Mouse (Mus musculus) hematopoietic stem cell, adult 5-6 weeks (primary cell): Measurements from ENCODE around the gene Colca2. TPM values are rescaled to one million over a fixed set of nuclear protein-coding genes. Genes with fewer than 3 reads are reported as not detected.
A peak's percentile ranks its signal among the peaks of the same experiment; 100 is the strongest.

Experiments used
- ATAC-seq, 2 experiments: fragments of 125-278 bp in 1 of 2; replicated peaks in 1 of 2; 2 replicates each; pipeline ENCODE4 v1.8.0; 2016 to 2017; ENCODE audit warnings: inconsistent platforms in 2 of 2, mild to moderate bottlenecking in 2 of 2, moderate number of reproducible peaks in 2 of 2, low read depth in 1 of 2, moderate TSS enrichment in 1 of 2; ENCODE audit not compliant: low FRiP score in 2 of 2, poor library complexity in 2 of 2, severe bottlenecking in 2 of 2, insufficient read depth in 1 of 2, low TSS enrichment in 1 of 2
- total RNA-seq: library from RNA; stranded (forward); fragments of 172-1452, 232-1000 nt; gene quantifications from 2 replicates; pipeline ENCODE4 v1.2.3, GENCODE M21; 2017

Gene Colca2
- total RNA-seq, 1 experiment from 2014 or later: 5.0 TPM

DNA sequence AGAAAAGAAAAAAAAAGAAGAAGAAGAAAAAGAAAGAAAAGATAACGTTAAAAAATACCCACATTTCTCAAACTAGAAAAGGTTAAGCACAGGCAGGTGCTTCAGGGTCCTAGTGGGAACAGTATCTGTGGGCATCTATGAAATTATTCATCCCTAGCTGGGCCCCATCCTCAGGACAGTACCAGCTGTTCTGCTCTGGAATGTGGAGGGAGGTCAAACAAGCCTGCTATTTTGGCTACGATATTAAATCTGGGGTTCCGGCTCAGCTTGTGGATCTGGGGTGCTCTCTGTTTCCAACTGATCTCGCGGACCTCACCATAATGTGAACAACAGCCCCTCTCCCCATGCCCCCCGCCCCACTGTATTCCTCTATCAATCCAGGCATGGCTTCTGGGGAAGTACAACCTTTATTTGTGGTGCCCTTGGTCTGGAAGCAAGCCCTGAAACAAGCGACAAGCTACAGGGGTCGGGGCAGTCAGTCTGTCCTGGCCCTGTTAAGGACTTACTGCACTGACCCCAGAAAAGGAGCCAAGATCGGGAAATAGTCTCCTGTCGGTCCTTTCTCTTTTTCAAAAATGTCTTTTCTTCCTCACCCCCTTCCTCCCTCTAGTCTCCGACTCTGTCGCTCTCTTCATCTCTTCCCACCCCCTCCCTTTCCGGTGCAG is 403 bp downstream of the Colca2 start:
- no peak for ATAC-seq

DNA sequence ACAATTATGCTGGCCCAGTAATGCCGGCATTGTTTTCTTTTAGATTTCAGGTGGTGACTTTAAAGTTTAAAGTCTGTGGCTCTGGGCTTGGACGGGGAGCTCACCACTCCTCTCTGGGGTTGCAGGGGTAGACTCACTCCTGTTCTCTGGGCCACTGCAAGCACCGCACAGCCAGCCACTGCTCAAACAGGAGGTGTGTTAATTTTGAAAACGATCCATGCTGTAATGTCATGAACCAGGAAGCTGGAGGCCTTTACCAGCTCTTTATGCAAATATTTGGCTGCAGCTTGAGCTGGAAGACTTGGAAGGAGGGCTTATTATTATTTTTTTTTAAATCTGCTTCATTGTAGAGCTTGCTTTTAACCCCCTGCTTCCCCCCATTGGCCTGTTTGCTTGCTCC is 3.7 kb downstream of the Colca2 start:
- ATAC-seq: no peak

DNA sequence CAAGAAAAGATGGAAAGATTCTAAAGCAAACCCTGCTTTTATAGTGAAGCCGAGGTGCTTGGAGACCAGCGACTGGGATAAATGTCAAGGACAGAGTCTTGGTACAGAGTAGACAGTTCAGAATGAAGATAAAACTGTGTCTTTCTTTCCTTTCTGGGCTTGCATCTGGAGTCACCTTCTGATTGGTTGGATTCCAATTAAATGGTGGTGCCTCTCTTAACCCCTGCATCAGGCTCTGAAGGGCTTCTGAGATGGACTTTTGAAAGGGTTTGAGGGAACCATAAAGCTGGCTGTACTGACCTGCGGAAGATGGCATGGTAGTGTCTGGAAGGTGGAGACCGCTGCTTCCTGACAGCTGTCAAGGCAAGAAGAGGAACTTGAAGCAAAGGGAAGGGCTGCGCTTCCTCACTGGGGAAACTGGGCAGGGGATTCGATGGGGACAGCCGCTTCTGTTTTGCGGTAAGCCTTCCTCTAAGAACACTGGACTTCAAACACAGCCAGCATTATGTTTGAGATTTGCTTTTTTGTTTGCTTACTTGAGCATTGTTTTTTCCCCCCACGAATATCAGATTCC is 4.7 kb downstream of the Colca2 start:
- ATAC-seq: peak; percentile 22 to 72; a peak in 3 of 4 replicates

DNA sequence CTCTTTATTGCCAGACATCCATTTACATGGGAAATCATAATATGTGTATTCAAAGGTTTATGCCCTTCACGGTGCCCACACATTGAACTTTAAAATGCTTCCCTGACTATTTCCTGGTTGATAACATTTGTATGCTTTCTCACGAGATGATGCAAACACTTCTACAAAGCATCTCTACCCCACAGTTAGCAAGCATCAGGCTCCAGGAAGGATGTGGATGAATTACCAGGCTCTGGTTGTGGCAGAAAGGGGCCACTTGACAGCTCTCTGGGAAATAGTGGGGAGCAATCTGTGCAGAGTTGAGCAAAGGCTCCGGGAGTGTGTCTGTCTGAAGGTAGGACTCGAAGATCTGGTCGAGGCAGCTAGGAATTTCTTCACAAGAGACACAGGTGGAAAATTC is 6.3 kb downstream of the Colca2 start:
- ATAC-seq: no peak

DNA sequence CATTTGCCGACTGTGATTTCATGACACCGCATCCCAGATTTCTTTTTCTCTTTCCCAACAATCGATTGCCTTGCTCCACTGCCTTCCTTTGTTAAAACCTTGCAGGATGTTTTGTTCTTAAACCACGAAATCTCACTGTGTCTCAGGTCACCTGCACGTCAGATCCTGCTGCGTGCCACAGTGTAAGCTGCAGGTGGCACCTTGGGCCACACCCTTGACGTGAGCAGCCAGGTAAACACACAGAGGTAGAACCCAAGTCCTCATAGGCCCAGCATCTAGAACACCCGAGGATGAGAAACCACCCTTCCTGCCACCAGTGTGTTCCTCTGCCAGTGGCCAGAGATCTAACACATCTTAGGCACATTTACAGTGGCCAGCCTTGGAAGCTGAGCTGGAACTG is 7.3 kb downstream of the Colca2 start:
- ATAC-seq: no peak

DNA sequence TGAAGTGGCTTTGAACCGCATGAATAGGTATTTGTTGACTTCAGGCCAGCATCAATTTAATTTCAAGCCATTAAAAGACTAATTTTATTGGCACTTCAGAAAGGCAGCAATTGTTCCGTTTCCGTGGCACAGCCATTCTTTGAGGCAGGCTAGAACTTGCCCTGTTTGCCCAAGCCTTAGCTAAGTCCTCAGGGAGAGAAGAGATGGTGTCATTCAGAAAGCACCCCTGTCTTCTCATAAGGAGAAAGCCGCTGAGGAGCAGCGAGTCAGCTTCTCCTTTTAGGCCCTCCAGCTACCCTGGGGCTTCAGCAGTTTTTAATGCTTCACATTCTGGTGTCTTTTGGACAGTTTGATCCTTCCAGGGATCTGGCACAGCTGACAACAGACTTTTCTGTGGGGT is 9.5 kb downstream of the Colca2 start:
- no peak for ATAC-seq

DNA sequence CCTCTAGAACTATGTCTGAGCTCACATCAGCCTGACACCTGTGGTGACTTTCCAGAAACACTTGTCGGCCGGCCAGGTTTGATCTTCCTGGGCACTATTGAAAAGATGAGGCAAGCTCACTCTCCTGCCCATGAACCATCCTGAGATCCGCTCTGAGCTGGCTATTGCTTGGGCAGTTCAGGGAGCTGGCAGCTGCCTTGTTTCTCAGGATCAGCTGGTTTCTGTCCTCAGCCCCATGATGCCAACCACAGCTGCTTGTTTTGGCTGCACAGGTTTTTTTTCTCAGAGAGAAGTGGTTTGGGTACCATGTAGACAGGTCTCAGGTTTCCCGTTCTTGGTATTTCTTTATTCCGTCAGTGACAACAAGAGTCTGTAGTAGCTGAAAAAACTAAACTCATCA is 19.9 kb downstream of the Colca2 start:
- no peak for ATAC-seq

DNA sequence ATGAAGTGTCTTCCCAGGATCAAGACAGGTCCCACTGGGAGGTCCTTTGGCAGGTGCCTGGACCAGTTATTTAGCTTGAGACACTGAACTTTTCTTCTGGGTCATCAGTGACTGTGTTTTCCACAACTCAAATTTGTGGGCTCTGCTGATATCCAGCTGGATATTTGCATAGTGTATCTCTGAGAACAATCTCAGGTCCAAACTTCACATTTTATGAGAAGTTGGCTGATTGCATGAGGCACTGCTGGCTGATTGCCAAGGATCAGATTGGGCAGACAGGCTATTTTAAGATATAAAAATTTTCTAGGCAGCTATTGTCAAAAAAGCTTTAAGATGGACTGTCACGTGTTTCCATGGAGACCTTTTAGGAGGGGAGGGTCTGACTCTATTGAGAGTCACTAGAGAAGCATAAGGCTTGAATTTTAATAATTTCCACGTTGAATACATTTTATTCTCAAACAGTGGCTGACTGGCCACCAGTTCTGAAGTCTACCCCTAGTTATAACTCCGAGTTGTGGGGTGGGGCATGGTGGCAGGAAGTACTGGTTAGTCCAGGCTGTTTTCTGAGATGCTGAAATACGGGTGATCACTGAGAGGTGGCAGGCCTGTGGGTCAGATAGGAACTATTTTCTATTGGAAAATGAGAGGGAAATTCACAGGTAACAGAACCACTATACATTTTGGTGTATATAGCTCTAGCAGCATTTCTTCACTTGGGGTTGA is 21.4 kb downstream of the Colca2 start:
- ATAC-seq: no peak

DNA sequence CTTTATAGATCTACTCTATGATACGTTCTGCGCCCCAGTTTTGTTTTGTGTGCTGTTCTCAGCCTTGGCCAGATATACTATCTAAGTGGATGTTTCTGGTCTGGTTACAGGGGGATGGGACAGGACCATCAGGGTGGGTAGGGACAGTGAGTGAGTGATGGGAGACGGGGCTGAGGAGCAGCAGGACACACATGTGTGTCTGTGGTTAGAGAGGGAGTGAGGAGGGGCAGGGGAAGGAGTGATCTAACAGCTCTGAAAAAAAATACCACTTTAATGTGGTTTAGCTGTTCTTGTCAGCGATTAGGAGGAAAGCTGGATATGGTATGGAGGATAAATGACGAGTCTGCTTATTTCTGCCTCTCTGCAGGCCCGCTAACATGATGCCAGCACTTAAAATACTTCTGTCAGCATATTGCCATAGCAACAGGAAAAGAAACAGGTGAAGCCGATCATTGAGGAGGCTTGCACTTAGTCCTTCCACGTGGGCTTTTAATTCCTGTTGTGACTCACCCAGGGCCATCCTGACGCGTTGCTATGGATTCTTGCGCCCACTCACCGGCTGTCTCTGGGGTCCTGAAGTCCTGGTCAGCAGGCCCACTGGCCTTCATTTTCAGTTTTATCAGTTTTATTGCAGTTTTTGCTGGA is 39.5 kb downstream of the Colca2 start:
- peak; percentile 42 to 64; a peak in 3 of 4 replicates for ATAC-seq

DNA sequence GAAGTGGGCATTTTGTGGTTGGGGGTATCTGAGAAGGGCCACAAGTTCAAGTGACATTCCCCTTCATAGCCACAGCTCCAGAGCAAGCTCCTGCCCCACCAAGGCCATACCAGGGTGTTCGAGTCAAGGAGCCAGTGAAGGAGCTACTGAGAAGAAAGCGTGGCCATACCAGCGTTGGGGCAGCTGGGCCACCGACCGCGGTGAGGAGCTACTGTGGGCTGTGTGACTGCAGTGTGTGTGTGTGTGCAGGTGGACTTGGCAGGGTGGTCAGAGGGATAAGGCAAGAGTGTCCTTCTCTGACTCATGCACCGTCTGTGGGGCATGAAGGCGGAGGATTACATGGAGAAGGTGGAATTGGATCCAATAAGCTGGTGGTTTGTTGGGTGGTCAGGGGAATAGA is 46.2 kb downstream of the Colca2 start:
- ATAC-seq: no peak

DNA sequence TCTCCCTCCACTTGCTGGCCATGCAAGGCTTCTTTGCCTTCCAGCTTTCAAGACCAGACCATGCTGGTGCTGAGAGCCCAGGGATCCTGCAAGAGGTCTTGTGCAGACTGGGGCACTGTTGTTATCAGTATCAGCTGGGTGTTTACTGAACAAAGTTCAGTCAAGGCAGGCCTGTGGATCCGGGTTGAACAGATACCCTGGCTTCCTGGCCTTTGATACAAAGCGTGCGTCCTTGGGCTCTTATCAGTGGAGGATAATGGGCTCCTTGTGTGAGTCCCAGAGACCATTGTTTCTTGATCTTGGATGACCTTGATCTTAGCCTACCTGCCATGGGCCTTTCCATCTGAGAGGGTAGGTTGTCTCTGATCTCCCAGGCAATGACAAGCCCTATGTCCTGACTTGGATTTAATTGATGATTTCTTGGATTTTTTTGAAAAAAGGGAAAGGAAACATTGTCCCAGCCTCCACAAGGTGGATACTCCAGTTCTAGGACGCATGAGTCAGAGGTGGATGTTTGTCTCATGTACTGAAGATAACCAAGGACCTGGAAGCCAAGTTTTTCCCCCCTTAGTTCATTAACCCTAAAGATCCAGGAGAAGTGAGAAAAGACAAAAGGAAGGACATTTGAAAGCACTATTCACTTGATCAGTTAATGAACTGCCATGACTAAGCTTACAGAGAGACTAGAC is 47.5 kb downstream of the Colca2 start:
- no peak for ATAC-seq

DNA sequence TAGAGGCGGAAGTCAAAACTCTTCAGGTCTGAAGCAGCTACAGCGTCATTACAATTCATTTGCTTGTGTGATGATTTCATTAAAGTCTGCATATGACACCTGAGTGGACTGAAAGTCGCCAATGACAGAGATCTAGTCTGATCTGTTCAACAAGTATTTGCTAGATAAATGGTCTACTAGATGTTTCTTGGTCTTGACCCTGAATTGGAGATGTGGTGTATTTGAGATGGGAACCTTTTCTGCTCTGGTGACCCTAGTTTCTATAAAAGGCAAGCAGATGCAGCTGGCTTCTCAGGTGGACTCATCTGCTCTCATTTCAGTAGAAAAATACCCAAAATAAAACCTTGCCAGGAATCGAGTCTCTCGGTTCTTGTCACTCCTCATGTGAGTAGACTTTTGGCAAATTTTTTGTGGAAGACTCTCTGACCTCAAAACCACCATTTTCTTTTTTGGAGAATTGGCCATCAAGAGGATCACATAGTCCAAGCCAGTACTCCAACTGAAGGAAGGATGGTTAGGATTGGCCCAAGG is 52.7 kb downstream of the Colca2 start:
- no peak for ATAC-seq

Other genes starting within 250 kb of the Colca2 start
- gene Btg4, start 217.7 kb downstream of the Colca2 start, total RNA-seq: not detected in 2 replicates
- gene Layn, start 201.5 kb downstream of the Colca2 start, total RNA-seq: 29.4 and 44.9 TPM in 2 replicates
- gene 4833427G06Rik, start 176.5 kb downstream of the Colca2 start, total RNA-seq: not detected in 2 replicates
- 0.19 and 0.25 TPM in 2 replicates for gene Gm32742, start 113.1 kb downstream of the Colca2 start, total RNA-seq
- gene Pou2af1, start 64.9 kb downstream of the Colca2 start, total RNA-seq: 0.45 and 0.81 TPM in 2 replicates
- not detected in 2 replicates for gene 1810046K07Rik, start 50.3 kb upstream of the Colca2 start, total RNA-seq